Mouse (Mus musculus) megakaryocyte, embryonic 14.5 days (primary cell): ENCODE measurements at regions not wholly inside any gene's neighbourhood (a gene's known extent, or its start where the extent isn't known, plus 50 kb on each side); places are given as distances from the start of the nearest gene placed in this dataset.

Experiments
- H3K27me3 ChIP-seq: replicated peaks from 2 replicates; pipeline ENCODE3; 2012; ENCODE audit warnings: inconsistent platforms
- H3K36me3 ChIP-seq: replicated peaks from 2 replicates; pipeline ENCODE3; 2012; ENCODE audit warnings: low read length, inconsistent platforms, mixed read lengths
- H3K4me1 ChIP-seq: 2 replicates; pipeline ENCODE4 v1.6.1; 2012; ENCODE audit warnings: inconsistent platforms
- H3K4me3 ChIP-seq: replicated peaks from 2 replicates; pipeline ENCODE3; 2012; ENCODE audit warnings: moderate library complexity, mild to moderate bottlenecking, inconsistent platforms
- H3K9me3 ChIP-seq: 2 replicates; pipeline ENCODE4 v1.6.1; 2012; ENCODE audit warnings: inconsistent platforms
- FLI1 ChIP-seq: IDR thresholded peaks from 2 replicates; pipeline ENCODE4 v1.6.1; 2012; ENCODE audit warnings: low read length, inconsistent platforms, mixed read lengths
- GATA1 ChIP-seq: IDR thresholded peaks from 3 replicates; pipeline ENCODE4 v1.6.1; 2012; ENCODE audit warnings: mixed read lengths, low read length, inconsistent platforms, borderline replicate concordance

- no peaks in the 10 kb centered on the region for H3K36me3 ChIP-seq
- H3K27me3 ChIP-seq: peaks cover 35% of the 10 kb centered on the region
- no peak overlapping the region for H3K4me3 ChIP-seq
- TF ChIP-seq FLI1: no peak
- TF ChIP-seq GATA1: no peak
- no peaks in the 10 kb centered on the region for H3K4me1 ChIP-seq
- no peaks in the 10 kb centered on the region for H3K9me3 ChIP-seq
These were observed 391.6 kb upstream of the Zmiz1 start for GRCm38 (mm10) chr14:25067435-25067834.

GRCm38 (mm10) chr14:25068430-25068829 lies 390.6 kb upstream of the Zmiz1 start:
- Histone ChIP-seq H3K4me1 (no peaks in the 10 kb centered on the region), H3K36me3 (no peaks in the 10 kb centered on the region), H3K4me3 (no peak overlapping the region), H3K9me3 (no peaks in the 10 kb centered on the region), H3K27me3 (peaks cover 30% of the 10 kb centered on the region)
- no peak for TF ChIP-seq FLI1

GRCm38 (mm10) chr14:25073143-25073542 lies 385.8 kb upstream of the Zmiz1 start:
- Histone ChIP-seq H3K4me1 (no peaks in the 10 kb centered on the region), H3K4me3 (no peak overlapping the region), H3K9me3 (no peaks in the 10 kb centered on the region), H3K36me3 (no peaks in the 10 kb centered on the region), H3K27me3 (peaks cover 16% of the 10 kb centered on the region)
- no peak for TF ChIP-seq FLI1
- TF ChIP-seq GATA1: no peak

- H3K4me1 ChIP-seq: no peaks in the 10 kb centered on the region
- no peaks in the 10 kb centered on the region for H3K36me3 ChIP-seq
- H3K4me3 ChIP-seq: no peak overlapping the region
- no peak for TF ChIP-seq GATA1
- no peak for TF ChIP-seq FLI1
- no peaks in the 10 kb centered on the region for H3K9me3 ChIP-seq
- H3K27me3 ChIP-seq: peaks cover 18% of the 10 kb centered on the region
These were observed 384.8 kb upstream of the Zmiz1 start for GRCm38 (mm10) chr14:25074022-25074800.

- TF ChIP-seq GATA1 (no peak), FLI1 (no peak)
- peaks cover 15% of the 10 kb centered on the region for H3K27me3 ChIP-seq
- H3K4me3 ChIP-seq: no peak overlapping the region
- H3K4me1 ChIP-seq: no peaks in the 10 kb centered on the region
- no peaks in the 10 kb centered on the region for H3K9me3 ChIP-seq
- H3K36me3 ChIP-seq: no peaks in the 10 kb centered on the region
These were observed 384.1 kb upstream of the Zmiz1 start for GRCm38 (mm10) chr14:25074891-25075290.

- Histone ChIP-seq H3K4me3 (no peak overlapping the region), H3K4me1 (no peaks in the 10 kb centered on the region), H3K36me3 (no peaks in the 10 kb centered on the region), H3K9me3 (peaks cover 15% of the 10 kb centered on the region), H3K27me3 (peaks cover 11% of the 10 kb centered on the region)
- TF ChIP-seq FLI1 (no peak), GATA1 (no peak)
These were observed 378.6 kb upstream of the Zmiz1 start for GRCm38 (mm10) chr14:25080431-25080830.

GRCm38 (mm10) chr14:25083847-25084246 lies 375.1 kb upstream of the Zmiz1 start:
- H3K27me3 ChIP-seq: peaks cover 9% of the 10 kb centered on the region
- H3K36me3 ChIP-seq: no peaks in the 10 kb centered on the region
- TF ChIP-seq FLI1 (no peak), GATA1 (no peak)
- H3K4me1 ChIP-seq: no peaks in the 10 kb centered on the region
- H3K9me3 ChIP-seq: peaks cover 15% of the 10 kb centered on the region
- no peak overlapping the region for H3K4me3 ChIP-seq

GRCm38 (mm10) chr14:25096786-25097185 lies 362.2 kb upstream of the Zmiz1 start:
- Histone ChIP-seq H3K9me3 (peaks cover 50% of the 10 kb centered on the region), H3K4me1 (no peaks in the 10 kb centered on the region), H3K27me3 (peaks cover 18% of the 10 kb centered on the region), H3K36me3 (no peaks in the 10 kb centered on the region), H3K4me3 (no peak overlapping the region)
- TF ChIP-seq GATA1 (no peak), FLI1 (no peak)

GRCm38 (mm10) chr14:25105391-25105790 lies 353.6 kb upstream of the Zmiz1 start:
- TF ChIP-seq GATA1 (no peak), FLI1 (no peak)
- Histone ChIP-seq H3K4me3 (no peak overlapping the region), H3K9me3 (peaks cover 6% of the 10 kb centered on the region), H3K27me3 (peaks cover 26% of the 10 kb centered on the region), H3K4me1 (peaks cover 18% of the 10 kb centered on the region), H3K36me3 (no peaks in the 10 kb centered on the region)

GRCm38 (mm10) chr14:25106451-25106850 lies 352.5 kb upstream of the Zmiz1 start:
- Histone ChIP-seq H3K4me3 (no peak overlapping the region), H3K9me3 (peaks cover 6% of the 10 kb centered on the region), H3K27me3 (peaks cover 31% of the 10 kb centered on the region), H3K4me1 (peaks cover 23% of the 10 kb centered on the region), H3K36me3 (no peaks in the 10 kb centered on the region)
- TF ChIP-seq FLI1: no peak
- no peak for TF ChIP-seq GATA1

GRCm38 (mm10) chr14:25108101-25108652 lies 350.8 kb upstream of the Zmiz1 start:
- no peak for TF ChIP-seq GATA1
- TF ChIP-seq FLI1: no peak
- no peak overlapping the region for H3K4me3 ChIP-seq
- peaks cover 27% of the 10 kb centered on the region for H3K27me3 ChIP-seq
- peaks cover 36% of the 10 kb centered on the region for H3K4me1 ChIP-seq
- peaks cover 6% of the 10 kb centered on the region for H3K9me3 ChIP-seq
- no peaks in the 10 kb centered on the region for H3K36me3 ChIP-seq
